Mouse (Mus musculus): ENCODE results near the gene Rasip1.

DNA sequence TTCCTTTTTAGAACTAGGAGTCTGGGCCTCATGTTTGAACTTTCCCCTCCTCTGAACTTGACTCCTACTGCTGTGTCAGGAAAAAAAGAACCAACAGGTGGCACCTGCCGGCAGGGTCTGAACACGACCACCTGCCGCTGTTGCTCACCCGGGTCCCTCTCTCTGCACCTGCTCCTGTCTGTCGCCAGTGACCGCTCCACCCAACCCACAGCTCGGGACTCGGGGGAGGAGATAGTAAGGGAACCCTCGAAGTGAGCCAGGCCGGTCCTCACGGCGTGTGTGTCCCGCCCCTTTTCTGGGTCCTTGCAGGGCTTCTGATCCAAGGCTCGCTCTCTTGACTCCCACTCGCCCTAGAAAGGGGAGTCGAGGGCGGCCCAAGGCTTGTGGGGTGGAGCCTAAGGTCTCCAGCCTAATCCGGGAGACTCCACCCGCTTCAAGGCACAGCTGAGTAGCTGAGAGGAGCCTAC, 12.3 kb downstream of the Rasip1 start, which contains the start of gene Mamstr:
- no peak for TF ChIP-seq CTCF (IDR thresholded peaks at IDR 0.05; ENCODE audit: low read depth, low read length)
- no peak for TF ChIP-seq EP300 (IDR thresholded peaks at IDR 0.05; ENCODE audit: insufficient read depth, low read depth, low read length)
- no peak for TF ChIP-seq POLR2A (IDR thresholded peaks at IDR 0.05; ENCODE audit: insufficient read depth, low read length)

Data from ES-Bruce4 (cell line).